Mouse (Mus musculus) liver, embryonic 14.5 days (tissue): ENCODE data around the gene Umodl1. TPM values are rescaled to one million over a fixed set of nuclear protein-coding genes. Genes with fewer than 3 reads are reported as not detected.

Experiments
- ATAC-seq: fragments of 200-750 bp; cut with Nextera tagmentation; 2 replicates; pipeline ENCODE4 v1.8.0; 2017; ENCODE audit warnings: moderate number of reproducible peaks, mild to moderate bottlenecking, moderate library complexity; ENCODE audit not compliant: insufficient read depth
- DNase-seq, 3 experiments: peaks; one replicate each; pipeline ENCODE4 v3.0.0-alpha.2; 2012 to 2013; ENCODE audit warnings: low read depth in 3 of 3, low spot score in 3 of 3
- H3K27ac ChIP-seq: fragments of 300-500 bp; sonication (generic); 2 replicates; pipeline ENCODE4 v1.5.1; 2014; ENCODE audit warnings: moderate library complexity, mild to moderate bottlenecking, control low read depth, inconsistent platforms
- H3K27me3 ChIP-seq: fragments of 300-500 bp; sonication (generic); 2 replicates; pipeline ENCODE4 v1.6.1; 2014; ENCODE audit warnings: mild to moderate bottlenecking, low read length, moderate library complexity; ENCODE audit not compliant: control insufficient read depth, insufficient read depth
- H3K36me3 ChIP-seq: fragments of 300-500 bp; sonication (generic); replicated peaks from 2 replicates; pipeline ENCODE4 v1.6.1; 2014; ENCODE audit warnings: low read depth; ENCODE audit not compliant: control insufficient read depth, insufficient read depth
- H3K4me1 ChIP-seq, 2 experiments: fragments of 200-500 bp in 1 of 2; fragments of 300-500 bp in 1 of 2; sonication (generic) in 1 of 2; replicated peaks; 2 replicates each; pipeline ENCODE4 v1.6.1; 2012 to 2014; ENCODE audit warnings: antibody characterized with exemption in 1 of 2, inconsistent platforms in 1 of 2, low read length in 1 of 2; ENCODE audit not compliant: control insufficient read depth in 2 of 2, insufficient read depth in 2 of 2
- H3K4me2 ChIP-seq: fragments of 300-500 bp; sonication (generic); 2 replicates; pipeline ENCODE4 v1.6.1; 2014; ENCODE audit warnings: low read depth, mild to moderate bottlenecking, control low read depth, moderate library complexity
- H3K4me3 ChIP-seq, 2 experiments: fragments of 200-500 bp in 1 of 2; fragments of 300-500 bp in 1 of 2; sonication (generic) in 1 of 2; 2 replicates each; pipeline ENCODE4 v1.5.1; 2012 to 2014; ENCODE audit warnings: low read depth in 2 of 2, low read length in 2 of 2, mild to moderate bottlenecking in 2 of 2, control low read depth in 1 of 2, inconsistent platforms in 1 of 2, moderate library complexity in 1 of 2; ENCODE audit not compliant: insufficient read depth in 1 of 2
- H3K9ac ChIP-seq: fragments of 300-500 bp; sonication (generic); replicated peaks from 2 replicates; pipeline ENCODE4 v1.6.1; 2014; ENCODE audit warnings: mild to moderate bottlenecking, control low read depth, moderate library complexity
- H3K9me3 ChIP-seq: fragments of 300-500 bp; sonication (generic); 2 replicates; pipeline ENCODE4 v1.6.1; 2016; ENCODE audit warnings: low read length, mixed read lengths; ENCODE audit not compliant: control insufficient read depth
- CTCF ChIP-seq: IDR thresholded peaks from 2 replicates; pipeline ENCODE4 v1.5.1; 2016; ENCODE audit warnings: antibody characterized with exemption, low read depth, control low read depth
- EP300 ChIP-seq: IDR thresholded peaks from 2 replicates; pipeline ENCODE4 v1.6.1; 2016; ENCODE audit warnings: antibody characterized with exemption, low read depth
- WGBS: fragments of 180-500 bp; shearing (Covaris S2); extraction: QIAGEN DNeasy Blood & Tissue Kit; methylation state at CpG from one replicate; pipeline ENCODE4 v1.1.7; 2014; ENCODE audit not compliant: insufficient replicate concordance; 5-methylcytosine and 5-hydroxymethylcytosine counted together
- polyA plus RNA-seq, 2 experiments: library from polyadenylated mRNA; depleted of rRNA in 1 of 2; stranded (reverse) in 1 of 2; unstranded in 1 of 2; fragments of >200 nt; fragmentation: Nextera tagmentation in 1 of 2; extraction: Ambion mirVana in 1 of 2; gene quantifications; 2 replicates each; pipeline versions ENCODE4 v1.2.1 to v1.2.3; 2012 to 2014

The Umodl1 gene
- polyA plus RNA-seq, 2 experiments, result 0.01 to 0.20 TPM

DNA sequence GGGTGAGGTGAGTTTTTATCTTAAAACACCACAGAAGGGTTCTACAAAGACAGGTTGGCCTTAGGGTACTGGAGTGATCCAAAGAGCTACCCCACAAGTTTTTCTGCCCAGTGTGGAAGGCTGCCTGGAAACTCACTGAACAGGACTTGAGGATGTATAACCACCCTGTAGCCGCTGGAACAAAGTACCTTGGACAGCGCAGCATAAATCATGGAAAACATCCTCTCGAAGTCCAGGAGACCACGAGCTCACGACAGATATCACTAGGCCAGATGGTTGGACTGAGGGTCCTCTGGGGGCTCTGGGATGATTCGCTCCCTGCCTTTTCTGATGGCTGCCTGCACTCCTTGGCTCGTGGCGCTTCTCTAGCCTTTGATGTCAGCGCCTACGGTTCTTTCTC is 24.1 kb downstream of the Umodl1 start:
- H3K9ac ChIP-seq, result no peak overlapping the region
- H3K9me3 ChIP-seq, result no peaks in the 10 kb centered on the region
- ATAC-seq (no peak), DNase-seq (no peak)
- no peaks in the 10 kb centered on the region for H3K36me3 ChIP-seq
- H3K27me3 ChIP-seq, result no peaks in the 10 kb centered on the region
- no peaks in the 10 kb centered on the region for H3K4me1 ChIP-seq
- H3K4me2 ChIP-seq, result no peak overlapping the region
- no peak overlapping the region for H3K27ac ChIP-seq
- WGBS, result 53% methylated on average over 10 of the region's 10 CpGs
- no peak overlapping the region for H3K4me3 ChIP-seq
- TF ChIP-seq EP300 (no peak), CTCF (no peak)

DNA sequence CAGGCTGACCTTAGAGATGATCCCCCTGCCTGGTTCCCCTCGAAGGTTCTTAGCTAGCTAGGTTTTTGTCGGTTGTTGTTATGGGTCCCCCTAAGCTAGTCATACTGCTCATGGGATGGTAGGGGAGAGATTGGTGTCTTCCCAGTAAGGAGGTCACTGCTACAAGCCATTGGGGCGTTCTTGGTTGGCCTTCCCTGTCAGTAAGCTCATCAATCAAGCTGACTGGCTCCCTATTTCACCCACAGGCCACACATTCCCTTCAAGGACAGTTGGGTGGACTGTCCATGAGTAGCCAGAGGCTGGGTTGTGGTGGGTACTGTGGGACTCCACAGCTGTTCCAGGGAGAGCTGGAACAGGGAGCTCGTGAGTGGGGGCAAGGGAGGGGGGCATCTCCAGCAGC is 29.1 kb downstream of the Umodl1 start:
- Histone ChIP-seq H3K9ac (no peak overlapping the region), H3K27ac (no peak overlapping the region), H3K36me3 (no peaks in the 10 kb centered on the region), H3K9me3 (no peaks in the 10 kb centered on the region), H3K4me3 (no peak overlapping the region), H3K4me1 (no peaks in the 10 kb centered on the region), H3K27me3 (no peaks in the 10 kb centered on the region), H3K4me2 (no peak overlapping the region)
- 49% methylated on average over 4 of the region's 4 CpGs for WGBS
- no peak for ATAC-seq
- DNase-seq, result no peak
- TF ChIP-seq CTCF, result no peak
- TF ChIP-seq EP300, result no peak

DNA sequence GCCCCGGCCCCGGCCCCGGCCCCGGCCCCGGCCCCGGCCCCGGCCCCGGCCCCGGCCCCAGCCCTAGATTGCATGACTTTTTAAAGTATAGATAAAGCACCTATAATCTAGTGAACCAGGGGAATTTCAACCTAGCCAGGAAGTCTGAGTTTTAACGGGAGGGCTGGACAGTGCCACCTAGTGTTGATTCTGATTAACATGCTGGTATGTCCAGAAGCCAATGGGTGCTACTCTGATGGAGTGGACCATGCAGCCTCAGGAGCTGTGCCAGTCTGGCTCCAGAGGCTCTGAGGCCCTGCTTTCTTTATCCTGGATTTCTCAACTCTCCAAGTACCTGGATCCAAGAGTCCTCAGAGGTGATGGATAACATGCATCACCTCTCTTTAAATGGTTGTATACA is 35.8 kb downstream of the Umodl1 start:
- TF ChIP-seq EP300 (no peak), CTCF (peak; percentile 60)
- no peaks in the 10 kb centered on the region for H3K4me1 ChIP-seq
- WGBS, result 53% methylated on average over 10 of the region's 10 CpGs
- ATAC-seq (no peak), DNase-seq (peak in 1 of 3 experiments; percentile 7)
- no peak overlapping the region for H3K4me2 ChIP-seq
- no peak overlapping the region for H3K27ac ChIP-seq
- H3K36me3 ChIP-seq, result no peaks in the 10 kb centered on the region
- H3K9ac ChIP-seq, result no peak overlapping the region
- no peak overlapping the region for H3K4me3 ChIP-seq
- H3K27me3 ChIP-seq, result no peaks in the 10 kb centered on the region
- no peaks in the 10 kb centered on the region for H3K9me3 ChIP-seq

DNA sequence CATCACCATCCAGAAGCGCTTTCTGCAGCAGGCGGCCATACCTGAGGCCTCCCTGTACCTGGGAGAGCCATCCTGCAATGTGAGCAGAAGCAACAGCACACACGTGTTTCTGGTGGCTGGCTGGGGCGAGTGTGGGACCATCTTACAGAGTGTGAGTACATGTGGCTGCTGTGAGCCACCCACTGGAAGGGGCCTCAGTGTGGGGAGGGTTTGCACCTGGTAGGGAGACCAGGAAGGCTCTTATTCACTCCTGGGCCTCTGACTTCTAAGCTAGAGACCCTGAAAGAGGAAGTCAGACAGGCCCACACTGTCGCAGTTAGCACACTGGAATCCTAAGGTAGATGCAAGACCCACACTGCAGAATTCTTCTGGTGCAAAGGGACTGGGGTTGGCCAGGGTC is 41.9 kb downstream of the Umodl1 start:
- Histone ChIP-seq H3K36me3 (no peaks in the 10 kb centered on the region), H3K27ac (no peak overlapping the region), H3K9me3 (no peaks in the 10 kb centered on the region), H3K9ac (no peak overlapping the region), H3K4me2 (no peak overlapping the region), H3K4me3 (no peak overlapping the region), H3K4me1 (no peaks in the 10 kb centered on the region), H3K27me3 (no peaks in the 10 kb centered on the region)
- TF ChIP-seq CTCF (no peak), EP300 (no peak)
- WGBS, result 46% methylated on average over 5 of the region's 5 CpGs
- no peak for DNase-seq
- no peak for ATAC-seq

DNA sequence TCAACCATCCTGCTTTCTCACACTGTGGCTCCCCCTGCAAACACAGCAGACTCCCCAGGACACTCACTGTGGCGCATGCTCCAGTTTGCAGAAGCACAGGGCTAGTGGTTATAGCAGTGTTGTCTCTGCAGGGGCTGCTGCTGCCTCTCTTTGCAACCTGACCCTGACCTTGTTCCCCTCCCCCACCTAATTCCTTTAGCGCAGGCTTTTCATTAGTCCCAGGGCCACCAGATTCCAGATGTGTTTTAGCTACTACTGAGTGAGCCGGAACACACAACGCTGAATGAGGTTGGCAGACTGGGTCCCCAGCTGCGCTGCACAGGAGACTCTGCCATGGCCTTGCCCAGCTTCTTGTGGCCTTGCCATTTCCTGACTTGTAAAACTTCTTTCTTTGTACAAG is 46.5 kb downstream of the Umodl1 start:
- Histone ChIP-seq H3K9ac (no peak overlapping the region), H3K9me3 (no peaks in the 10 kb centered on the region), H3K36me3 (no peaks in the 10 kb centered on the region), H3K27ac (no peak overlapping the region), H3K4me1 (no peaks in the 10 kb centered on the region), H3K27me3 (no peaks in the 10 kb centered on the region), H3K4me2 (no peak overlapping the region), H3K4me3 (no peak overlapping the region)
- WGBS, result 43% methylated on average over 5 of the region's 5 CpGs
- no peak for ATAC-seq
- no peak for DNase-seq
- TF ChIP-seq CTCF (no peak), EP300 (no peak)
